Mouse (Mus musculus): Measurements from ENCODE around the gene Gna11.

The Gna11 gene

GRCm38 (mm10) chr10:81542727-81543460 is 2.1 kb downstream of the Gna11 start:
- DNase-seq, result no peak

GRCm38 (mm10) chr10:81541803-81542202 is 3.2 kb downstream of the Gna11 start:
- DNase-seq, result no peak

- no peak for DNase-seq
These were observed 3.6 kb downstream of the Gna11 start for GRCm38 (mm10) chr10:81541363-81541762.

- no peak for DNase-seq
These were observed 6.5 kb downstream of the Gna11 start for GRCm38 (mm10) chr10:81538321-81539048.

GRCm38 (mm10) chr10:81537429-81537828 is 7.6 kb downstream of the Gna11 start:
- DNase-seq, result no peak

- DNase-seq, result no peak
These were observed 8.3 kb downstream of the Gna11 start for GRCm38 (mm10) chr10:81536734-81537133.

- no peak for DNase-seq
These were observed 10.2 kb downstream of the Gna11 start for GRCm38 (mm10) chr10:81534826-81535225.

GRCm38 (mm10) chr10:81526779-81527178 is 18.2 kb downstream of the Gna11 start:
- DNase-seq, result no peak

- DNase-seq, result no peak
These were observed 19.8 kb downstream of the Gna11 start for GRCm38 (mm10) chr10:81525017-81525694.

GRCm38 (mm10) chr10:81524051-81524605 is 20.9 kb downstream of the Gna11 start, which contains the start of gene Gna15:
Gene Gna15 (minus strand): TSS chr10:81524225.
- no peak for DNase-seq

- DNase-seq, result no peak
These were observed 21.4 kb downstream of the Gna11 start for GRCm38 (mm10) chr10:81523570-81523969.

- no peak for DNase-seq
These were observed 21.8 kb downstream of the Gna11 start for GRCm38 (mm10) chr10:81523142-81523541.

GRCm38 (mm10) chr10:81519978-81520365 is 25.0 kb downstream of the Gna11 start:
- DNase-seq, result no peak

GRCm38 (mm10) chr10:81519227-81519977 is 25.6 kb downstream of the Gna11 start:
- no peak for DNase-seq

- DNase-seq, result no peak
These were observed 26.4 kb downstream of the Gna11 start for GRCm38 (mm10) chr10:81518546-81518945.

GRCm38 (mm10) chr10:81517227-81517626 is 27.8 kb downstream of the Gna11 start:
- DNase-seq, result no peak

- DNase-seq, result no peak
These were observed 31.2 kb downstream of the Gna11 start for GRCm38 (mm10) chr10:81513798-81514197.

- no peak for DNase-seq
These were observed 34.7 kb downstream of the Gna11 start for GRCm38 (mm10) chr10:81510246-81510810.

GRCm38 (mm10) chr10:81507691-81508489 is 37.1 kb downstream of the Gna11 start:
- no peak for DNase-seq

GRCm38 (mm10) chr10:81507095-81507494 is 37.9 kb downstream of the Gna11 start:
- no peak for DNase-seq

GRCm38 (mm10) chr10:81505016-81505664 is 39.9 kb downstream of the Gna11 start:
- DNase-seq, result no peak

Measured in cerebellum, adult 11-12 months (tissue).